Mouse (Mus musculus): ENCODE measurements around the gene Pgs1. TPM values are rescaled to one million over a fixed set of nuclear protein-coding genes. Genes with fewer than 3 reads are reported as not detected.
A peak's percentile ranks its signal among the peaks of the same experiment; 100 is the strongest.

Pgs1 gene
- total and polyA plus RNA-seq, 3 experiments: 38.1 to 60.5 (median 50.8) TPM

GRCm38 (mm10) chr11:118058367-118058766, 72.3 kb downstream of the Pgs1 start:
- Histone ChIP-seq H3K36me3 (replicated peaks in 1 of 2; ENCODE audit: control insufficient read depth in 1 of 2, insufficient read depth in 1 of 2, low read length in 1 of 2) (no peaks in the 10 kb centered on the region), H3K27me3 (replicated peaks) (peaks cover 84% of the 10 kb centered on the region), H3K4me3 (replicated peaks in 1 of 3; ENCODE audit: low read depth in 2 of 3, low read length in 2 of 3, poor library complexity in 1 of 3) (no peak overlapping the region), H3K9ac (ENCODE audit: insufficient read depth, low read depth) (no peak overlapping the region), H3K4me1 (ENCODE audit: control insufficient read depth in 1 of 2, insufficient read depth in 2 of 2) (peaks cover 11 to 30% of the 10 kb centered on the region in 2 experiments), H3K4me2 (ENCODE audit: insufficient read depth, low read depth, poor library complexity, severe bottlenecking) (no peak overlapping the region), H3K79me2 (replicated peaks; ENCODE audit: control insufficient read depth, extremely low read depth, insufficient read depth, poor library complexity, severe bottlenecking) (no peaks in the 10 kb centered on the region), H3K27ac (ENCODE audit: insufficient read depth, low read depth) (no peak overlapping the region), H3K9me3 (replicated peaks; ENCODE audit: low read length) (no peaks in the 10 kb centered on the region)
- in situ Hi-C loops (cut with MboI; ENCODE audit: low pct_ligation_motif_present, low pct_unique_long_range_greater_than_20kb, low sequenced_read_pairs) (no loop called here), dilution Hi-C loops (cut with MboI; ENCODE audit: extremely low pct_ligation_motif_present, extremely low pct_unique_long_range_greater_than_20kb, low sequenced_read_pairs) (no loop called here)
- TF ChIP-seq ZC3H11A (IDR thresholded peaks at IDR 0.05; ENCODE audit: low read depth, low read length) (no peak), CHD2 (IDR thresholded peaks at IDR 0.05; ENCODE audit: low read length) (no peak), TBP (conservative IDR thresholded peaks at IDR 0.05; ENCODE audit: low read depth, low read length) (no peak)
- DNase-seq (ENCODE audit: extremely low read depth): no peak

- peaks cover 10 to 30% of the 10 kb centered on the region in 2 experiments for H3K4me1 ChIP-seq (ENCODE audit: control insufficient read depth in 1 of 2, insufficient read depth in 2 of 2)
Measured at GRCm38 (mm10) chr11:118058872-118059271, 72.8 kb downstream of the Pgs1 start.

GRCm38 (mm10) chr11:118060038-118060437, 73.9 kb downstream of the Pgs1 start:
- Histone ChIP-seq H3K27me3 (replicated peaks) (peaks cover 88% of the 10 kb centered on the region), H3K79me2 (replicated peaks; ENCODE audit: control insufficient read depth, extremely low read depth, insufficient read depth, poor library complexity, severe bottlenecking) (no peaks in the 10 kb centered on the region)
- dilution Hi-C loops (cut with MboI; ENCODE audit: extremely low pct_ligation_motif_present, extremely low pct_unique_long_range_greater_than_20kb, low sequenced_read_pairs): no loop called here
- no peak for TF ChIP-seq TBP (conservative IDR thresholded peaks at IDR 0.05; ENCODE audit: low read depth, low read length)
- TF ChIP-seq GABPA (IDR thresholded peaks at IDR 0.05; ENCODE audit: insufficient replicate concordance, low read depth, low read length): no peak
- TF ChIP-seq MYC (IDR thresholded peaks at IDR 0.05; ENCODE audit: low read depth, low read length): no peak
- no peak for TF ChIP-seq SMC3 (IDR thresholded peaks at IDR 0.05; ENCODE audit: low read depth, low read length)
- no peak for TF ChIP-seq ZMIZ1 (IDR thresholded peaks at IDR 0.05; ENCODE audit: low read depth, low read length)
- TF ChIP-seq POLR2A (IDR thresholded peaks at IDR 0.05; ENCODE audit: low read depth, low read length): no peak
- TF ChIP-seq RAD21 (IDR thresholded peaks at IDR 0.05; ENCODE audit: low read depth, low read length): no peak
- no peak for TF ChIP-seq UBTF (IDR thresholded peaks at IDR 0.05; ENCODE audit: low read depth, low read length)
- TF ChIP-seq MAX (IDR thresholded peaks at IDR 0.05; ENCODE audit: low read length): peak; percentile 48; the same call in 1 of the 2 replicates
- no peak for TF ChIP-seq ZKSCAN1 (IDR thresholded peaks at IDR 0.05; ENCODE audit: borderline replicate concordance, low read depth, low read length)
- TF ChIP-seq PAX5 (IDR thresholded peaks at IDR 0.05; ENCODE audit: low read length): no peak
- no peak for TF ChIP-seq NRF1 (IDR thresholded peaks at IDR 0.05; ENCODE audit: low read depth, low read length)
- no peak for TF ChIP-seq POLR2AphosphoS2 (IDR thresholded peaks at IDR 0.05; ENCODE audit: low read depth, low read length)
- no peak for TF ChIP-seq JUN (IDR thresholded peaks at IDR 0.05; ENCODE audit: insufficient read depth, low read depth, low read length)
- TF ChIP-seq RCOR1 (conservative IDR thresholded peaks at IDR 0.05; ENCODE audit: low read depth, low read length): 0 out of 2 replicates have a peak, but pooled peaks have one; percentile 35
- TF ChIP-seq KAT2A (IDR thresholded peaks at IDR 0.05; ENCODE audit: insufficient replicate concordance, low read length): no peak
- TF ChIP-seq MEF2A (IDR thresholded peaks at IDR 0.05; ENCODE audit: borderline replicate concordance, low read depth, low read length): no peak
- TF ChIP-seq USF2 (conservative IDR thresholded peaks at IDR 0.05; ENCODE audit: low read depth, low read length): no peak
- TF ChIP-seq EP300 (IDR thresholded peaks at IDR 0.05; ENCODE audit: low read length): peak; percentile 10; the same call in 1 of the 2 replicates
- TF ChIP-seq MXI1 (IDR thresholded peaks at IDR 0.05; ENCODE audit: low read depth, low read length): peak; percentile 47; the same call in 1 of the 2 replicates

More at GRCm38 (mm10) chr11:118058872-118059271, 72.8 kb downstream of the Pgs1 start:
- no peak overlapping the region for H3K4me2 ChIP-seq (ENCODE audit: insufficient read depth, low read depth, poor library complexity, severe bottlenecking)
- H3K9ac ChIP-seq (ENCODE audit: insufficient read depth, low read depth): no peak overlapping the region
- H3K79me2 ChIP-seq (replicated peaks; ENCODE audit: control insufficient read depth, extremely low read depth, insufficient read depth, poor library complexity, severe bottlenecking): no peaks in the 10 kb centered on the region
- H3K9me3 ChIP-seq (replicated peaks; ENCODE audit: low read length): no peaks in the 10 kb centered on the region
- H3K27me3 ChIP-seq (replicated peaks): peaks cover 88% of the 10 kb centered on the region
- no peaks in the 10 kb centered on the region for H3K36me3 ChIP-seq (replicated peaks in 1 of 2; ENCODE audit: control insufficient read depth in 1 of 2, insufficient read depth in 1 of 2, low read length in 1 of 2)
- no peak overlapping the region for H3K27ac ChIP-seq (ENCODE audit: insufficient read depth, low read depth)
- TF ChIP-seq NRF1 (IDR thresholded peaks at IDR 0.05; ENCODE audit: low read depth, low read length) (no peak), TBP (conservative IDR thresholded peaks at IDR 0.05; ENCODE audit: low read depth, low read length) (no peak), JUN (IDR thresholded peaks at IDR 0.05; ENCODE audit: insufficient read depth, low read depth, low read length) (no peak), CHD1 (IDR thresholded peaks at IDR 0.05; ENCODE audit: low read depth, low read length) (no peak), ZMIZ1 (IDR thresholded peaks at IDR 0.05; ENCODE audit: low read depth, low read length) (no peak), POLR2A (IDR thresholded peaks at IDR 0.05; ENCODE audit: low read depth, low read length) (no peak), KAT2A (IDR thresholded peaks at IDR 0.05; ENCODE audit: insufficient replicate concordance, low read length) (no peak), JUND (conservative IDR thresholded peaks at IDR 0.05; ENCODE audit: low read depth, low read length) (no peak), ZKSCAN1 (IDR thresholded peaks at IDR 0.05; ENCODE audit: borderline replicate concordance, low read depth, low read length) (no peak), MXI1 (IDR thresholded peaks at IDR 0.05; ENCODE audit: low read depth, low read length) (no peak), MAFK (IDR thresholded peaks at IDR 0.05; ENCODE audit: insufficient replicate concordance, low read length) (no peak), PAX5 (IDR thresholded peaks at IDR 0.05; ENCODE audit: low read length) (no peak), HCFC1 (IDR thresholded peaks at IDR 0.05; ENCODE audit: low read depth, low read length) (no peak)
- no peak for DNase-seq (ENCODE audit: extremely low read depth)
- no peak overlapping the region for H3K4me3 ChIP-seq (replicated peaks in 1 of 3; ENCODE audit: low read depth in 2 of 3, low read length in 2 of 3, poor library complexity in 1 of 3)
- in situ Hi-C loops (cut with MboI; ENCODE audit: low pct_ligation_motif_present, low pct_unique_long_range_greater_than_20kb, low sequenced_read_pairs) (no loop called here), dilution Hi-C loops (cut with MboI; ENCODE audit: extremely low pct_ligation_motif_present, extremely low pct_unique_long_range_greater_than_20kb, low sequenced_read_pairs) (no loop called here)

More at GRCm38 (mm10) chr11:118060038-118060437, 73.9 kb downstream of the Pgs1 start:
- Histone ChIP-seq H3K4me1 (ENCODE audit: control insufficient read depth in 1 of 2, insufficient read depth in 2 of 2) (peaks cover 9 to 26% of the 10 kb centered on the region in 2 experiments), H3K4me3 (replicated peaks in 1 of 3; ENCODE audit: low read depth in 2 of 3, low read length in 2 of 3, poor library complexity in 1 of 3) (peak overlapping the region in 1 of 3 experiments; percentile 1), H3K4me2 (ENCODE audit: insufficient read depth, low read depth, poor library complexity, severe bottlenecking) (0 out of 2 replicates have a peak overlapping the region, but pooled peaks have one; percentile 11), H3K9ac (ENCODE audit: insufficient read depth, low read depth) (no peak overlapping the region), H3K27ac (ENCODE audit: insufficient read depth, low read depth) (no peak overlapping the region), H3K36me3 (replicated peaks in 1 of 2; ENCODE audit: control insufficient read depth in 1 of 2, insufficient read depth in 1 of 2, low read length in 1 of 2) (no peaks in the 10 kb centered on the region), H3K9me3 (replicated peaks; ENCODE audit: low read length) (no peaks in the 10 kb centered on the region)
- in situ Hi-C loops (cut with MboI; ENCODE audit: low pct_ligation_motif_present, low pct_unique_long_range_greater_than_20kb, low sequenced_read_pairs): no loop called here
- no peak for DNase-seq (ENCODE audit: extremely low read depth)
